Mouse (Mus musculus) intestine, embryonic 14.5 days (tissue): ENCODE measurements around the gene Mamstr. TPM values are rescaled to one million over a fixed set of nuclear protein-coding genes. Genes with fewer than 3 reads are reported as not detected.

ENCODE experiments used
- ATAC-seq: fragments of 200-750 bp; cut with Nextera tagmentation; replicated peaks from 2 replicates; pipeline ENCODE4 v1.8.0; 2017; ENCODE audit warnings: low read depth, moderate number of reproducible peaks, moderate TSS enrichment, moderate library complexity; ENCODE audit not compliant: low FRiP score, low TSS enrichment
- DNase-seq: peaks from one replicate; pipeline ENCODE4 v3.0.0-alpha.2; 2018; ENCODE audit warnings: low spot score
- H3K27ac ChIP-seq: fragments of 300-500 bp; sonication (generic); 2 replicates; pipeline ENCODE4 v1.5.1; 2014; ENCODE audit warnings: low read depth, mild to moderate bottlenecking, control low read depth
- H3K27me3 ChIP-seq: fragments of 300-500 bp; sonication (generic); replicated peaks from 2 replicates; pipeline ENCODE4 v1.6.1; 2014; ENCODE audit warnings: low read length, control low read depth; ENCODE audit not compliant: control insufficient read depth, insufficient read depth
- H3K36me3 ChIP-seq: fragments of 300-500 bp; sonication (generic); 2 replicates; pipeline ENCODE4 v1.6.1; 2014; ENCODE audit warnings: low read length, control low read depth; ENCODE audit not compliant: control insufficient read depth, insufficient read depth
- H3K4me1 ChIP-seq: fragments of 300-500 bp; sonication (generic); replicated peaks from 2 replicates; pipeline ENCODE4 v1.6.1; 2014; ENCODE audit warnings: low read length, control low read depth, mixed read lengths; ENCODE audit not compliant: control insufficient read depth, insufficient read depth
- H3K4me2 ChIP-seq: fragments of 300-500 bp; sonication (generic); 2 replicates; pipeline ENCODE4 v1.6.1; 2014; ENCODE audit warnings: low read length
- H3K4me3 ChIP-seq: fragments of 300-500 bp; sonication (generic); 2 replicates; pipeline ENCODE4 v1.5.1; 2014; ENCODE audit warnings: low read depth, low read length, control low read depth, mixed read lengths
- H3K9ac ChIP-seq: fragments of 300-500 bp; sonication (generic); 2 replicates; pipeline ENCODE4 v1.6.1; 2014; ENCODE audit warnings: mild to moderate bottlenecking, low read length
- H3K9me3 ChIP-seq: fragments of 300-500 bp; sonication (generic); 2 replicates; pipeline ENCODE4 v1.6.1; 2016; ENCODE audit warnings: low read length, control low read depth; ENCODE audit not compliant: control insufficient read depth
- WGBS: fragments of 180-500 bp; shearing (Covaris S2); extraction: QIAGEN DNeasy Blood & Tissue Kit; methylation state at CpG from one replicate; pipeline ENCODE4 v1.1.7; 2014; 5-methylcytosine and 5-hydroxymethylcytosine counted together
- polyA plus RNA-seq: library from polyadenylated mRNA; unstranded; fragments of >200 nt; fragmentation: Nextera tagmentation; extraction: Ambion mirVana; gene quantifications from 2 replicates; pipeline ENCODE4 v1.2.1, GENCODE M21; 2014

Gene Mamstr
- polyA plus RNA-seq, 1 experiment from 2014 or later = 6.8 TPM

- Histone ChIP-seq H3K27ac (peak overlapping the region; percentile 27; the same call in 1 of the 2 replicates), H3K27me3 (0 out of 2 replicates have a peak, but pooled peaks cover 2% of the 10 kb centered on the region), H3K4me2 (no peak overlapping the region), H3K36me3 (peaks cover 6% of the 10 kb centered on the region; the same call in 1 of the 2 replicates), H3K4me3 (no peak overlapping the region), H3K9ac (no peak overlapping the region), H3K4me1 (peaks cover 7% of the 10 kb centered on the region), H3K9me3 (no peaks in the 10 kb centered on the region)
- no peak for ATAC-seq
- WGBS = 87% methylated on average over 11 of the region's 11 CpGs
- DNase-seq = no peak
Observed at GRCm38 (mm10) chr7:45634946-45635681, 4.7 kb upstream of the Mamstr start.

- peaks cover 6% of the 10 kb centered on the region; the same call in 1 of the 2 replicates for H3K36me3 ChIP-seq
- no peak for ATAC-seq
- H3K27me3 ChIP-seq = 0 out of 2 replicates have a peak, but pooled peaks cover 2% of the 10 kb centered on the region
- no peak overlapping the region for H3K9ac ChIP-seq
- WGBS = 76% methylated on average over 15 of the region's 15 CpGs
- peaks cover 12% of the 10 kb centered on the region for H3K4me1 ChIP-seq
- DNase-seq = no peak
- no peak overlapping the region for H3K4me3 ChIP-seq
- peak overlapping the region; percentile 36; the same call in 1 of the 2 replicates for H3K27ac ChIP-seq
- H3K4me2 ChIP-seq = no peak overlapping the region
- no peaks in the 10 kb centered on the region for H3K9me3 ChIP-seq
Observed at GRCm38 (mm10) chr7:45635711-45636688, 3.8 kb upstream of the Mamstr start.

DNA sequence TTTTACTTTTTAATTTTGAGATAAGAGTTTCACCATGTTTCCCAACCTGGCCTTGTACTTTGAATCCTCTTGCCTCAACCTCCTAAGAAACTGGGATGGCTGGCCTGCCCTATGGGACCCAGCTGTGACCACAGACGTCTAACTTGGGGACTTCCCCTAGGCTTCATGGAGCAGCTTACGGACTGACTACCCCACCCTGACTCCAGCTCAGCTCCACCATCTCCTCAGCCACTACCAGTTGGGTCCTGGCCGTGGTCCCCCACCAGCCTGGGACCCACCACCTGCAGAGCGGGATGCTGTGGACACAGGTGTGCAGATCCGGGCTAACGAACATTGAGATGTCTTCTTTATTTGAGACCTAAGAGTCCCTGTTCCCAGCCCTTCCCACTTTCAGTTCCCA, 2.1 kb upstream of the Mamstr start:
- no peak overlapping the region for H3K27ac ChIP-seq
- peak overlapping the region; percentile 58 for H3K4me2 ChIP-seq
- H3K9me3 ChIP-seq = no peaks in the 10 kb centered on the region
- no peak for ATAC-seq
- H3K4me3 ChIP-seq = no peak overlapping the region
- H3K9ac ChIP-seq = no peak overlapping the region
- 94% methylated on average over 6 of the region's 6 CpGs for WGBS
- 0 out of 2 replicates have a peak, but pooled peaks cover 2% of the 10 kb centered on the region for H3K27me3 ChIP-seq
- H3K36me3 ChIP-seq = peaks cover 6% of the 10 kb centered on the region; the same call in 1 of the 2 replicates
- H3K4me1 ChIP-seq = peaks cover 29% of the 10 kb centered on the region
- DNase-seq = no peak

DNA sequence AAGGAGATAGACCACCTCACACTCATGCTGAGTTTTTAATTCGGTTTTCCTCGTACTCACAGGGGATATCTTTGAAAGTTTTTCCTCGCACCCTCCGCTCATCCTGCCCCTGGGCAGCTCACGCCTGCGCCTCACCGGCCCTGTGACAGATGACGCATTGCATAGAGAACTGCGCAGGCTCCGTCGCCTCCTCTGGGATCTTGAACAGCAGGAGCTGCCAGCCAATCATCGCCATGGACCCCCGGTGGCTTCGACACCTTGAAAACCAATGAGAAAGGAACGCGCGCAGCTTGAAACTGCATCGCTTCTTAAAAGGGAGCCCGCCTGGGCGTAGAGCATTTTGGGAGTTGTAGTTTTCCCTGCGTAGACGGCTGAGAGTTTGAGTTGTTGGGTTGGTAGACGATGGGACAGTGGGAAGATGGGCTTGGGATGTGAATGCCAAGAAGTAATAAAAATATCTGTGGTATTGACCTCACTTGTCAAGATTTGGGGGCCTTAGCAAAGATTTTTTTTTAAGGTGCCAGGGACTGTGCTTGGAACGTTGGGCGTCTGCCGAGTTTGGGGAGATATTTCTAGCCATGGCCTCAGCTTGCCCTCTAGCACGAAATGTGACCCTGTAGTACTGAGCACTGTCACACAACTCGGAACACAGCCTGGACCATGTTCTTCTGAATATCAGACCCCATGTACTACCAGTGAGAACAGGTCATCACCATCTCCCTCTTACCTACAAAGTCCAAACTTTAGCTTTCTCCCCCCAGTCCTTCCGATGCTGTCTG, 965 bp upstream of the Mamstr start:
- H3K36me3 ChIP-seq = peaks cover 6% of the 10 kb centered on the region; the same call in 1 of the 2 replicates
- H3K27me3 ChIP-seq = no peaks in the 10 kb centered on the region
- 19% methylated on average over 29 of the region's 29 CpGs for WGBS
- H3K9ac ChIP-seq = peak overlapping the region; percentile 29; the same call in 1 of the 2 replicates
- H3K27ac ChIP-seq = no peak overlapping the region
- peak overlapping the region; percentile 58 for H3K4me2 ChIP-seq
- ATAC-seq = peak; percentile 85
- DNase-seq = peak; percentile 91
- H3K4me3 ChIP-seq = peak overlapping the region; percentile 25
- peaks cover 33% of the 10 kb centered on the region for H3K4me1 ChIP-seq
- no peaks in the 10 kb centered on the region for H3K9me3 ChIP-seq

DNA sequence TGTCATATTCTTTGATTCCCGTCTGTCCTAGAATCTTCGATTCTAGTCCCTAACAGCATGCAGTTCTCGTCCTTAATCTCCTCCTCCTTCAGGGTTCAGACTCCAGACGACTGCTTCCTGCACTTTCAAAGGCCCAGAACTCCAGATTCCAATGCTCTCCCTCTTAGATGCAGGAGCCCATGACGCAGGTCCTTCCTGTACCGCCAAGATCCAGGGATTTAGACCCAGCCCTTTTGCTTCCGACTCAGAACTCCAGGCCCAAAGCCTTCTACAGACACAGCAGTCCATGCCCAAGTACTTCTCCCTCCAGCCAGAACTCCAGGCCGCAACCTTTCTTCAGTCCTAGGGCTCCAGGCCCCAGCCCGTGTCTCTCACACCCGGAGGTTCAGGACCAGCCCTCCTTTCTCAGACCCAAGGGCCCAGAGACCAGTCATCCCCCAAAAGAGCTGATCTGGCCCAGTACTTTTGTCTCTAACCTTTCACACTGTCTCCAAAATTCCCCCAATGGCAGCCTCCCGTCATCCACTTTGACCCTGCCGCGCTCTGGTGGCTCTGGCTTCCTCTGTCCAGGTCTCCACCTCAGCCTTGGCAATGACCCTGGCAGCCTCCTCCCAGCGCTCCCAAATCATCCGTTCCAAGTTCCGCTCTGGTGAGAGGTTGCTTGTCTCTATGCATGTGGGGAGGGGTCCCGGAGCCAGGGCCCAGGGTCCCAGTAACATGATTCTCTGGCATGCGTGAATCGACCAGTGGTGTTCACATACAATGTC, 597 bp downstream of the Mamstr start:
- H3K27ac ChIP-seq = no peak overlapping the region
- no peaks in the 10 kb centered on the region for H3K27me3 ChIP-seq
- H3K4me1 ChIP-seq = peaks cover 37% of the 10 kb centered on the region
- no peak overlapping the region for H3K4me3 ChIP-seq
- H3K4me2 ChIP-seq = no peak overlapping the region
- H3K36me3 ChIP-seq = peaks cover 6% of the 10 kb centered on the region; the same call in 1 of the 2 replicates
- 80% methylated on average over 19 of the region's 19 CpGs for WGBS
- no peak overlapping the region for H3K9ac ChIP-seq
- ATAC-seq (no peak), DNase-seq (no peak)
- no peaks in the 10 kb centered on the region for H3K9me3 ChIP-seq

GRCm38 (mm10) chr7:45641391-45642040, 1.7 kb downstream of the Mamstr start:
- no peaks in the 10 kb centered on the region for H3K9me3 ChIP-seq
- H3K4me3 ChIP-seq = peak overlapping the region; percentile 18
- peaks cover 37% of the 10 kb centered on the region for H3K4me1 ChIP-seq
- no peak for ATAC-seq
- H3K4me2 ChIP-seq = peak overlapping the region; percentile 79
- WGBS = 43% methylated on average over 17 of the region's 17 CpGs
- DNase-seq = no peak
- peaks cover 6% of the 10 kb centered on the region; the same call in 1 of the 2 replicates for H3K36me3 ChIP-seq
- H3K9ac ChIP-seq = peak overlapping the region; percentile 16; the same call in 1 of the 2 replicates
- H3K27ac ChIP-seq = peak overlapping the region; percentile 22; the same call in 1 of the 2 replicates
- no peaks in the 10 kb centered on the region for H3K27me3 ChIP-seq

DNA sequence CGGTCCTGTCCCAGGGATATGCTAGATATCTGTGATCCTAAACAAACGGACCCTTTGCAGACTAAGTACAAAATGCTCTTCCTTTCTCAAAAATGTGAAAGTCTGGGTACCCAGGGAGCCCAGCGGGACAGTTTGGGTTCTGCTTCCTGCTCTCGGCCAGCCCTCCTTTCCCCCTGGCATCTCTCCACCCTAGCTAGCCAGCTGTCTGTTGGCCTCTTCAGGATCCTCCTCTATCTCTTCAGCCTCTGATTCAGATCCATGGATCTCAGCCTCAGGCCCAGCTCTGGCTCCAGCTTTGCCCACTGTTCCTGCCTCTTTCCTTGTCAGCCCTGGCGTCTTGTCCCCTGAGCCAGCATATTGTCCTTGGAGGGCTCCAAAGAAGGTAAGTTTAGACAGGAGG, 2.3 kb downstream of the Mamstr start:
- Histone ChIP-seq H3K27ac (peak overlapping the region; percentile 22; the same call in 1 of the 2 replicates), H3K9ac (no peak overlapping the region; the same call in 1 of the 2 replicates), H3K4me2 (peak overlapping the region; percentile 79), H3K4me3 (peak overlapping the region; percentile 31), H3K4me1 (peaks cover 37% of the 10 kb centered on the region), H3K9me3 (no peaks in the 10 kb centered on the region), H3K36me3 (peaks cover 2% of the 10 kb centered on the region; the same call in 1 of the 2 replicates), H3K27me3 (no peaks in the 10 kb centered on the region)
- no peak for ATAC-seq
- WGBS = 81% methylated on average over 5 of the region's 5 CpGs
- DNase-seq = no peak
